Mouse (Mus musculus): ENCODE measurements around the gene Psmb2. TPM values are rescaled to one million over a fixed set of nuclear protein-coding genes. Genes with fewer than 3 reads are reported as not detected.

Psmb2 gene
- total and polyA plus RNA-seq, 3 experiments: 225 to 447 (median 395) TPM

DNA sequence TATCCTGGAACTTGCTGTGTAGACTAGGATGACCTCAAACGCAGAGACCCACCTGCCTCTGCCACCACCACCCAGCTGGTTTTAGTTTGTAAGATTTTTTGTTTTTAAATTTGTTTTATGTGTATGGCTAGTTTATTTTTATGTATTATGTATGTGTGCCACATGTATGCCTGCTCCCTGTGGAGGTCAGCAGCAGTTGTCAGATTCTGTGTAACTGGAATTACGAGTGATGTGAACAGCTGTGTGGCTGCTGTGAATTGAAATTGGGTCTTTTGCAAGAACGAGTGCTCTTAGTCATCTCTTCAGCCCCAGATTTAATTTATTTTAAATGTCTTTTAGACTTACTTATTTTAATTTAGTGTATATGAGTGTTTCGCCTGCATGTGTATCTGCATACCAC lies 19.5 kb downstream of the Psmb2 start:
- no peak for TF ChIP-seq ZMIZ1 (IDR thresholded peaks at IDR 0.05; ENCODE audit: low read depth, low read length)
- no peak for TF ChIP-seq GABPA (IDR thresholded peaks at IDR 0.05; ENCODE audit: insufficient replicate concordance, low read depth, low read length)
- TF ChIP-seq MAZ (IDR thresholded peaks at IDR 0.05; ENCODE audit: low read depth, low read length): no peak
- no peak for TF ChIP-seq RCOR1 (conservative IDR thresholded peaks at IDR 0.05; ENCODE audit: low read depth, low read length)
- no peak for TF ChIP-seq NRF1 (IDR thresholded peaks at IDR 0.05; ENCODE audit: low read depth, low read length)
- no peak for TF ChIP-seq ELF1 (IDR thresholded peaks at IDR 0.05; ENCODE audit: low read depth, low read length)
- no peak for TF ChIP-seq USF2 (conservative IDR thresholded peaks at IDR 0.05; ENCODE audit: low read depth, low read length)
- no peak for TF ChIP-seq MAX (IDR thresholded peaks at IDR 0.05; ENCODE audit: low read length)
- dilution Hi-C loops (cut with MboI; ENCODE audit: extremely low pct_ligation_motif_present, extremely low pct_unique_long_range_greater_than_20kb, low sequenced_read_pairs): no loop called here

DNA sequence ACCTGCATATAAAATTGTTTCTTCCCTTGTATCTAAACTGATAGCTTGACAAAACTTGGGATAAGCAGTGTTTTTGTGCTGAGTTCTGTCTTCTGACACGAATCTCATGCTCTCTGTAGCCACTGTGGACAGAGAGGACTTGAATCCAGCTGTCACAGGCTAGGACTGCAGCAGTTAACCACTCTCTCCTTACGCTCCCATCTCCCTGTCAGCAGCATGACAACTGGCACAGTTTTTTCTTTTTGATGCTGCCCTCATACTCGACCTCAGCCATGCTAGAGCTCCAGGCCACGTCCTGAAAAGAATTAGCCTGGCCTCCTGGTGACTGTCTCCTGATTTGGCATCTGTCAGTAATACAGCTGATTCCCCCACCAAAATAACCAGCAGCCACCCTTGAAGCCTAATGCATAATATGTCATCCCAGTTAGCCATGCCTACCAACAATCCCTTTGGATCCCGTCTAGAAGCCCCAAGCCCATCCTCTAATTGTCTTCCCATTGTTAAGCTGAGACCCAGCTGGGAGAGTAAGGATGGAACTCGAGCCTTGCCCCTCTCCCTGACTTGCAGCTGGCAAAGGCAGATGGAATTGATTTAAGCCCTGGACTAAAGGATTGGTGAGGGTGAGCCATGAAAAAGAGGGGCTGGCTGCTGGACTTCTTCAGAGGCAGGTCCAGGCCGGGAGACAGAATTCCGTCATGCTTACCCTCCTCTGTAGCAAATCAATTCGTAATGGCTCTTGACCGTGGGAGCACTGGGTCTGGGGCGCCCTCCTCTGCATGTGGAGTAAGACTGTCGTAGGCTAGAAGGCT lies 29.4 kb downstream of the Psmb2 start:
- DNase-seq (ENCODE audit: extremely low read depth): no peak
- Histone ChIP-seq H3K9ac (ENCODE audit: insufficient read depth, low read depth) (no peak overlapping the region), H3K4me3 (replicated peaks in 1 of 3; ENCODE audit: low read depth in 2 of 3, low read length in 2 of 3, poor library complexity in 1 of 3) (no peak overlapping the region), H3K36me3 (replicated peaks in 1 of 2; ENCODE audit: control insufficient read depth in 1 of 2, insufficient read depth in 1 of 2, low read length in 1 of 2) (peaks cover 52 to 93% of the 10 kb centered on the region in 2 experiments), H3K27ac (ENCODE audit: insufficient read depth, low read depth) (no peak overlapping the region), H3K4me1 (ENCODE audit: control insufficient read depth in 1 of 2, insufficient read depth in 2 of 2) (no peaks in the 10 kb centered on the region), H3K27me3 (replicated peaks) (no peaks in the 10 kb centered on the region), H3K79me2 (replicated peaks; ENCODE audit: control insufficient read depth, extremely low read depth, insufficient read depth, poor library complexity, severe bottlenecking) (no peaks in the 10 kb centered on the region; the same call in none of the 2 replicates), H3K9me3 (replicated peaks; ENCODE audit: low read length) (no peaks in the 10 kb centered on the region), H3K4me2 (ENCODE audit: insufficient read depth, low read depth, poor library complexity, severe bottlenecking) (no peak overlapping the region)
- no peak for TF ChIP-seq NRF1 (IDR thresholded peaks at IDR 0.05; ENCODE audit: low read depth, low read length)
- TF ChIP-seq ZMIZ1 (IDR thresholded peaks at IDR 0.05; ENCODE audit: low read depth, low read length): no peak
- TF ChIP-seq MAX (IDR thresholded peaks at IDR 0.05; ENCODE audit: low read length): no peak
- no peak for TF ChIP-seq USF1 (IDR thresholded peaks at IDR 0.05; ENCODE audit: low read depth, low read length)
- TF ChIP-seq MAFK (IDR thresholded peaks at IDR 0.05; ENCODE audit: insufficient replicate concordance, low read length): no peak
- TF ChIP-seq ELF1 (IDR thresholded peaks at IDR 0.05; ENCODE audit: low read depth, low read length): no peak
- no peak for TF ChIP-seq KAT2A (IDR thresholded peaks at IDR 0.05; ENCODE audit: insufficient replicate concordance, low read length)
- no peak for TF ChIP-seq POLR2AphosphoS2 (IDR thresholded peaks at IDR 0.05; ENCODE audit: low read depth, low read length)
- TF ChIP-seq CTCF (conservative IDR thresholded peaks at IDR 0.05 in 1 of 2, IDR thresholded peaks at IDR 0.05 in 1 of 2; ENCODE audit: low read depth in 2 of 2, low read length in 2 of 2): no peak
- no peak for TF ChIP-seq USF2 (conservative IDR thresholded peaks at IDR 0.05; ENCODE audit: low read depth, low read length)
- TF ChIP-seq E2F4 (IDR thresholded peaks at IDR 0.05; ENCODE audit: insufficient replicate concordance, low read depth, low read length): no peak
- TF ChIP-seq JUN (IDR thresholded peaks at IDR 0.05; ENCODE audit: insufficient read depth, low read depth, low read length): no peak
- TF ChIP-seq IRF4 (IDR thresholded peaks at IDR 0.05; ENCODE audit: low read depth, low read length): no peak
- no peak for TF ChIP-seq GABPA (IDR thresholded peaks at IDR 0.05; ENCODE audit: insufficient replicate concordance, low read depth, low read length)
- no peak for TF ChIP-seq SMC3 (IDR thresholded peaks at IDR 0.05; ENCODE audit: low read depth, low read length)
- TF ChIP-seq RAD21 (IDR thresholded peaks at IDR 0.05; ENCODE audit: low read depth, low read length): no peak
- no peak for TF ChIP-seq HCFC1 (IDR thresholded peaks at IDR 0.05; ENCODE audit: low read depth, low read length)
- no peak for TF ChIP-seq NELFE (IDR thresholded peaks at IDR 0.05; ENCODE audit: low read depth, low read length)
- in situ Hi-C loops (cut with MboI; ENCODE audit: low pct_ligation_motif_present, low pct_unique_long_range_greater_than_20kb, low sequenced_read_pairs) (no loop called here), dilution Hi-C loops (cut with MboI; ENCODE audit: extremely low pct_ligation_motif_present, extremely low pct_unique_long_range_greater_than_20kb, low sequenced_read_pairs) (no loop called here)

More for the DNA sequence above, 19.5 kb downstream of the Psmb2 start:
- H3K27me3 ChIP-seq (replicated peaks): no peaks in the 10 kb centered on the region
- H3K79me2 ChIP-seq (replicated peaks; ENCODE audit: control insufficient read depth, extremely low read depth, insufficient read depth, poor library complexity, severe bottlenecking): peaks cover 15% of the 10 kb centered on the region
- H3K9me3 ChIP-seq (replicated peaks; ENCODE audit: low read length): no peaks in the 10 kb centered on the region
- H3K36me3 ChIP-seq (replicated peaks in 1 of 2; ENCODE audit: control insufficient read depth in 1 of 2, insufficient read depth in 1 of 2, low read length in 1 of 2): peaks cover 26 to 79% of the 10 kb centered on the region in 2 experiments
- no peak overlapping the region for H3K9ac ChIP-seq (ENCODE audit: insufficient read depth, low read depth)
- DNase-seq (ENCODE audit: extremely low read depth): no peak
- H3K4me2 ChIP-seq (ENCODE audit: insufficient read depth, low read depth, poor library complexity, severe bottlenecking): no peak overlapping the region
- in situ Hi-C loops (cut with MboI; ENCODE audit: low pct_ligation_motif_present, low pct_unique_long_range_greater_than_20kb, low sequenced_read_pairs): no loop called here
- no peak overlapping the region for H3K27ac ChIP-seq (ENCODE audit: insufficient read depth, low read depth)
- H3K4me3 ChIP-seq (replicated peaks in 1 of 3; ENCODE audit: low read depth in 2 of 3, low read length in 2 of 3, poor library complexity in 1 of 3): no peak overlapping the region
- peaks cover 3 to 49% of the 10 kb centered on the region in 2 experiments for H3K4me1 ChIP-seq (ENCODE audit: control insufficient read depth in 1 of 2, insufficient read depth in 2 of 2)
